Mouse (Mus musculus) kidney, adult 11 months (tissue): Measurements from ENCODE around the gene Wdr20rt.
"Not testable (repeated sequence)": the region's sequence is repeated elsewhere in the genome, so short reads cannot be mapped to it uniquely, and the experiment has no call there.

Experiments used
- DNase-seq: peaks from one replicate; pipeline ENCODE4 v3.0.0; 2022

Gene Wdr20rt

GRCm38 (mm10) chr12:65225467-65225945 is at the start of gene Wdr20rt:
TSS of gene Wdr20rt (plus strand) at chr12:65225517.
- no peak for DNase-seq

- no peak for DNase-seq
Measured at GRCm38 (mm10) chr12:65187365-65187764, 38.0 kb upstream of the Wdr20rt start.

GRCm38 (mm10) chr12:65189213-65189612 is 36.1 kb upstream of the Wdr20rt start:
- no peak for DNase-seq

GRCm38 (mm10) chr12:65194003-65194530 is 31.2 kb upstream of the Wdr20rt start:
- DNase-seq: no peak

- DNase-seq: no peak
Measured at GRCm38 (mm10) chr12:65201812-65202211, 23.5 kb upstream of the Wdr20rt start.

- no peak for DNase-seq
Measured at GRCm38 (mm10) chr12:65206431-65206830, 18.9 kb upstream of the Wdr20rt start.

GRCm38 (mm10) chr12:65216404-65216840 is 8.9 kb upstream of the Wdr20rt start:
- peak; percentile 42 for DNase-seq

- no peak for DNase-seq
Measured at GRCm38 (mm10) chr12:65228628-65229027, 3.3 kb downstream of the Wdr20rt start.

- DNase-seq: no peak
Measured at GRCm38 (mm10) chr12:65229041-65229440, 3.7 kb downstream of the Wdr20rt start.

- DNase-seq: not testable (repeated sequence)
Measured at GRCm38 (mm10) chr12:65232801-65233200, 7.5 kb downstream of the Wdr20rt start.

GRCm38 (mm10) chr12:65250116-65250738 is 24.9 kb downstream of the Wdr20rt start:
- DNase-seq: no peak

- no peak for DNase-seq
Measured at GRCm38 (mm10) chr12:65256887-65257286, 31.6 kb downstream of the Wdr20rt start.

GRCm38 (mm10) chr12:65258212-65259138 is 33.2 kb downstream of the Wdr20rt start:
- peak; percentile 14 for DNase-seq

GRCm38 (mm10) chr12:65259139-65260111 is 34.1 kb downstream of the Wdr20rt start:
- DNase-seq: no peak

GRCm38 (mm10) chr12:65268311-65268984 is 43.1 kb downstream of the Wdr20rt start:
- no peak for DNase-seq

- no peak for DNase-seq
Measured at GRCm38 (mm10) chr12:65269406-65269805, 44.1 kb downstream of the Wdr20rt start.

GRCm38 (mm10) chr12:65273807-65274206 is 48.5 kb downstream of the Wdr20rt start:
- no peak for DNase-seq
